Mouse (Mus musculus) neural tube, embryonic 12.5 days (tissue): ENCODE results near the gene Snd1. TPM values are rescaled to one million over a fixed set of nuclear protein-coding genes. Genes with fewer than 3 reads are reported as not detected.
A peak's percentile ranks its signal among the peaks of the same experiment; 100 is the strongest.

Experiments used
- ATAC-seq: fragments of 200-750 bp; cut with Nextera tagmentation; 2 replicates; pipeline ENCODE4 v1.8.0; 2017; ENCODE audit warnings: low read depth, mild to moderate bottlenecking, moderate TSS enrichment, moderate library complexity; ENCODE audit not compliant: low FRiP score
- H3K27ac ChIP-seq: fragments of 300-500 bp; sonication (generic); 2 replicates; pipeline ENCODE4 v1.5.1; 2016
- H3K27me3 ChIP-seq: fragments of 300-500 bp; sonication (generic); replicated peaks from 2 replicates; pipeline ENCODE4 v1.6.1; 2016; ENCODE audit warnings: mild to moderate bottlenecking
- H3K36me3 ChIP-seq: fragments of 300-500 bp; sonication (generic); 2 replicates; pipeline ENCODE4 v1.6.1; 2016; ENCODE audit warnings: mild to moderate bottlenecking
- H3K4me1 ChIP-seq: fragments of 300-500 bp; sonication (generic); 2 replicates; pipeline ENCODE4 v1.6.1; 2016
- H3K4me2 ChIP-seq: fragments of 300-500 bp; sonication (generic); replicated peaks from 2 replicates; pipeline ENCODE4 v1.6.1; 2016; ENCODE audit warnings: mild to moderate bottlenecking
- H3K4me3 ChIP-seq: fragments of 300-500 bp; sonication (generic); 2 replicates; pipeline ENCODE4 v1.5.1; 2016
- H3K9ac ChIP-seq: fragments of 300-500 bp; sonication (generic); 2 replicates; pipeline ENCODE4 v1.6.1; 2016; ENCODE audit warnings: mild to moderate bottlenecking
- H3K9me3 ChIP-seq: fragments of 300-500 bp; sonication (generic); 2 replicates; pipeline ENCODE4 v1.6.1; 2016; ENCODE audit warnings: mild to moderate bottlenecking
- WGBS: fragments of 180-500 bp; shearing (Covaris S2); methylation state at CpG from one replicate; pipeline ENCODE4 v1.1.7; 2016; 5-methylcytosine and 5-hydroxymethylcytosine counted together
- polyA plus RNA-seq: library from polyadenylated mRNA; unstranded; fragments of >200 nt; fragmentation: Nextera tagmentation; extraction: Ambion mirVana; gene quantifications from 2 replicates; pipeline ENCODE4 v1.2.1, GENCODE M21; 2016

The Snd1 gene
- polyA plus RNA-seq, 1 experiment from 2014 or later = 101 TPM

DNA sequence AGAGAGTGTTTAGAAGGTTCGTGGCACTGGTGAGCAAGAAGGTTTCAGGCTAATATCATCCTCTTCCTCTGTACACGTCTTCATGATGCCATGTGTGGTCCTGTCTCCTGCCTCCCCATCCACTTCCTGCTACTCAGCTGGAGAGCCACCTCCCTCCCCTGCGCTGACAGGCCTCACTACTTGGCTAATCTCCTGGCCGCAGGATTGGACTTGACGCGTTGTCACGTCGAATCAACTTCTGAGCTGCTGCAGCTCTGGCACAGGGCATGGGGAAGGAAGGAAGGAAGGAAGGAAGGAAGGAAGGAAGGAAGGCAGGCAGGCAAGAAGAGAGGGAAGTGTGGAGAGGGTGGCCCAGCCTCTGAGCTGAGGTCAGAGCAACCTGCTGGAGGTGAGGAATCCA lies 404.4 kb downstream of the Snd1 start:
- WGBS = 92% methylated on average over 8 of the region's 8 CpGs
- peaks cover 45% of the 10 kb centered on the region for H3K4me1 ChIP-seq

GRCm38 (mm10) chr6:28880909-28881308 lies 406.0 kb downstream of the Snd1 start:
- no peak overlapping the region for H3K27ac ChIP-seq
- no peaks in the 10 kb centered on the region for H3K27me3 ChIP-seq
- 93% methylated on average over 4 of the region's 4 CpGs for WGBS
- no peak overlapping the region for H3K4me3 ChIP-seq
- H3K4me1 ChIP-seq = peaks cover 29% of the 10 kb centered on the region
- ATAC-seq = no peak
- peaks cover 19% of the 10 kb centered on the region for H3K36me3 ChIP-seq
- no peaks in the 10 kb centered on the region for H3K9me3 ChIP-seq
- no peak overlapping the region for H3K9ac ChIP-seq
- no peak overlapping the region for H3K4me2 ChIP-seq

More for the DNA sequence above, 404.4 kb downstream of the Snd1 start:
- Histone ChIP-seq H3K4me2 (no peak overlapping the region), H3K36me3 (peaks cover 5% of the 10 kb centered on the region; the same call in 1 of the 2 replicates), H3K4me3 (no peak overlapping the region), H3K27ac (no peak overlapping the region), H3K9ac (no peak overlapping the region), H3K9me3 (no peaks in the 10 kb centered on the region), H3K27me3 (no peaks in the 10 kb centered on the region)
- no peak for ATAC-seq

DNA sequence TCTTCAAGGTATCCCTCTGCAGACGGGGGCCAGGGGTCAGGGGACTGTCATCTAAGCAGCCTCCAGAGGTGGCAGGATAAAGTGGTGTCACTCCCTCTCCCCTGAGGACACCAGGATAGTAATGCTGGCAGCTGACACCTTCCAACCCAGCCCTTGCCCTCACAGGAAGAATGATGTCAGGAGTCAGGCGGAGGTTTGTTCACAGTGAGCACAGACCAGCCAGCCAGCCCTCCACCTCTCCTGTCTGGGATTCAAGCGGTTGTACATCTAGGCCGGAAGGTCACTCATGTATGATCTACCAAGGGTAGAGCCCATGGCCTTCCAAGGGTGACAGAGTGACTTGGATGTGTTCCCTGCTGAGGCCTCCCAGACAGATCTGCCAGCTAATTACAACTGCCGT lies 408.6 kb downstream of the Snd1 start:
- no peak for ATAC-seq
- Histone ChIP-seq H3K4me1 (peaks cover 3% of the 10 kb centered on the region), H3K9ac (no peak overlapping the region), H3K36me3 (peaks cover 33% of the 10 kb centered on the region), H3K4me3 (no peak overlapping the region), H3K27me3 (no peaks in the 10 kb centered on the region), H3K9me3 (no peaks in the 10 kb centered on the region), H3K4me2 (no peak overlapping the region), H3K27ac (no peak overlapping the region)
- 80% methylated on average over 5 of the region's 5 CpGs for WGBS

DNA sequence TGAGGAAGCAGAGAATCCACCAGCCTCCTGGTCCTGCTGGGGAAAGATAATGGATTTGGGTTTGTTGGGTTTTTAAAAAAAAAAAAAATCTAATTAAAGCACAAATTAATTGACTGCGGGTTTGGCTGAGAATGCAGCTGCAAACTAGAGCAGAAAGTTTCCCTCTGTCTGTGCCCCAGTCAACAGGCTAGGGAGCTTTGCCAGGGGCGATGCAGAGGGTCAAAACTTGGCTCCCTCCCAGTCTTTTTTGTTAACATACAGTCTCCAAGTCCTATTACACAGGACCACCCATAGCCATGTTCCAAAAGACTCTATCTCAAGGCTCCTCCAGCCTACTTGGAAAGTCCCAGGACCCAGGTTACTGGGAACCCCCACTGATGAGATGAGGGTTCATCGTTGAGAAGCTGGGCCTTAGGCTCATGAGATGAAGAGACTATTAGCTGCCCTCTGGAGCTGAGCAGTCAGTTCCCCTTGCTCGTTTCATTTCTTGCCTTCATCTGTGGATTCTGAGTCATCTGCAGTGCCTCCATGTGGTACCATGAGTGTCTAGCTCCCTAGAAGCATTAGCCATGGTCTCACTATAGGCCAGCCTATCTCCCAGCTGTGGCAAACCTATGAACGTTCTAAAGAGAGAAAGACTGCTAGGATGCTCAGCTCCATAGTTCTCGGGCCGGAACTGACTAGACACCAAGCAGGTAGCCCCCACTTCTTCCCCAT lies 411.9 kb downstream of the Snd1 start:
- H3K36me3 ChIP-seq = peaks cover 38% of the 10 kb centered on the region
- no peak overlapping the region for H3K27ac ChIP-seq
- H3K4me2 ChIP-seq = no peak overlapping the region
- WGBS = 89% methylated on average over 7 of the region's 7 CpGs
- H3K4me3 ChIP-seq = no peak overlapping the region
- H3K9ac ChIP-seq = no peak overlapping the region
- no peaks in the 10 kb centered on the region for H3K27me3 ChIP-seq
- H3K4me1 ChIP-seq = peaks cover 18% of the 10 kb centered on the region
- H3K9me3 ChIP-seq = no peaks in the 10 kb centered on the region
- no peak for ATAC-seq

DNA sequence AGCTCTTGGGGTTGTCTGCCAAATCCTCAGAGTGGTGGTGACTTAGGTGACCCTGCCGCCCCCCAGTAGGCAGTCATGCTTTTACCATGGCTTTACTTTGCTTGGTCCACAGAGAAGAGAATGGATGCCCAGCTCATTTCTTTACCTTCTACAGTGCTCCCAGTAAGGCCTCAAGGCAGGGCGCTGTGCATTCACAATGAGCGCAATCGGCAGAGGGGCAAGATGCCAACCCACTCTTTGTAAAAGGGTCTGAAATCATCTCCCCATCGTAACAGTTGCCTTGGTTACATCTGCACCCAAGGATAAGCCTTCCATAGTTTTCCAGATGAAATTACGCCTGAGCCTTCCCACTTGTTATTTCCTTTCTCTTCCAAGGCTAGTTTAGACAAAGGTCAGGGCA lies 415.5 kb downstream of the Snd1 start:
- H3K9ac ChIP-seq = no peak overlapping the region
- no peaks in the 10 kb centered on the region for H3K27me3 ChIP-seq
- H3K27ac ChIP-seq = no peak overlapping the region
- 63% methylated on average over 6 of the region's 6 CpGs for WGBS
- peak; percentile 48 for ATAC-seq
- peaks cover 33% of the 10 kb centered on the region for H3K4me1 ChIP-seq
- peaks cover 24% of the 10 kb centered on the region for H3K36me3 ChIP-seq
- no peak overlapping the region for H3K4me2 ChIP-seq
- no peaks in the 10 kb centered on the region for H3K9me3 ChIP-seq
- no peak overlapping the region for H3K4me3 ChIP-seq

DNA sequence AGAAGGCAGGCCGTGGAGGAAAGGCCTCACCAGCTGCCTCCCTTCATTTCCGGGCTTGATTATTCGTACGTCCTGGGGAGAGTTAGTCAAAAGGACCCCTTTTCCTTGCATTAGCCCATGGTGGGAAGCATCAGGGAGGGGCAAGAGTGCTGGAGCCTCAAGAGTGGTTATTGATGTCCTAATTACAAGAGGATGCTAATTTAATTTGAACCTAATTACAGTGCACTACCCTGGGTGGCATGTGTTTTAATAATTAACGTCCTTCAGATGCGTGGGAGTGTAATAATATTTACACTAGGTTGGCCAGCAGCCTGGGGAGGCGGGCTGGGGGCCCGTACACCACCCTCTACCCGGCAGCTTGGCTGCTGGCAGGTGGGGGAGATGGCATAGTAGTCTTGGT lies 416.5 kb downstream of the Snd1 start:
- Histone ChIP-seq H3K27ac (no peak overlapping the region), H3K36me3 (peaks cover 15% of the 10 kb centered on the region), H3K4me1 (peaks cover 43% of the 10 kb centered on the region), H3K9ac (no peak overlapping the region), H3K27me3 (no peaks in the 10 kb centered on the region), H3K4me2 (no peak overlapping the region), H3K4me3 (no peak overlapping the region), H3K9me3 (no peaks in the 10 kb centered on the region)
- 31% methylated on average over 9 of the region's 9 CpGs for WGBS
- peak; percentile 42 for ATAC-seq

GRCm38 (mm10) chr6:28895004-28895515 lies 420.1 kb downstream of the Snd1 start:
- H3K4me3 ChIP-seq = no peak overlapping the region
- WGBS = 69% methylated on average over 12 of the region's 12 CpGs
- no peak overlapping the region for H3K4me2 ChIP-seq
- H3K9ac ChIP-seq = no peak overlapping the region
- no peak overlapping the region for H3K27ac ChIP-seq
- H3K36me3 ChIP-seq = no peaks in the 10 kb centered on the region
- ATAC-seq = no peak
- no peaks in the 10 kb centered on the region for H3K27me3 ChIP-seq
- H3K9me3 ChIP-seq = no peaks in the 10 kb centered on the region
- peaks cover 58% of the 10 kb centered on the region for H3K4me1 ChIP-seq

- Histone ChIP-seq H3K4me1 (peaks cover 53% of the 10 kb centered on the region), H3K27me3 (no peaks in the 10 kb centered on the region), H3K27ac (no peak overlapping the region), H3K4me3 (no peak overlapping the region), H3K4me2 (no peak overlapping the region), H3K9ac (no peak overlapping the region), H3K9me3 (no peaks in the 10 kb centered on the region), H3K36me3 (no peaks in the 10 kb centered on the region)
- no peak for ATAC-seq
- 79% methylated on average over 6 of the region's 6 CpGs for WGBS
These were observed 420.8 kb downstream of the Snd1 start for GRCm38 (mm10) chr6:28895726-28896125.

DNA sequence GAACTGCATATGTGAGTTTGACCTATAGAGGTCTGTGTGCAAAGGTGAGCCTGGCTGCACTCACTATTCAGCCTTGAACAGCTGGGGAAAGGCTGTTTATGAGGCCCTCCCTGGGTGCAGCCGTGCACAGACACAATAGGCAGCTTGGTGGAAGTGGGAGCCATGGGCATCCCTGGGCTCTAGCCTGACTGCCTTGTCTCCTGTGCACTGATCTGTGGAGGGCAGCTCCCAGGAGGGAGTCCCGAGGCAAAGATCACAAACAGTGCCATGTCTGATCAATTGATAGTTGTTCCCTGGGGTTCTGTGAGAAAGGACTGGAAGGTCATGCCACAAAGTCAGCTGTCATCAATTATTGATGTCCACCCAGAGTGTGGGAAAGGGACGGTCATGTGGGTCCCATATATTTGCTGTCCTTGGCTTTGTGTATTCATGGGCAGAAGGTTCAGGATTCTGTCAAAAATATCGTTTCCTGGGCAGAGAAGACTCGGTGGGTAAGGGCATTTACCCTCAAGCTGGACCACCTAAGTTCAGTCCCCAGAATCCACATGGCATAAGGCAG lies 421.9 kb downstream of the Snd1 start:
- Histone ChIP-seq H3K4me3 (no peak overlapping the region), H3K27ac (no peak overlapping the region), H3K4me2 (no peak overlapping the region), H3K9ac (0 out of 2 replicates have a peak overlapping the region, but pooled peaks have one; percentile 13), H3K4me1 (peaks cover 42% of the 10 kb centered on the region), H3K27me3 (no peaks in the 10 kb centered on the region), H3K36me3 (no peaks in the 10 kb centered on the region), H3K9me3 (no peaks in the 10 kb centered on the region)
- WGBS = 8% methylated on average over 5 of the region's 5 CpGs
- ATAC-seq = peak; percentile 65

- no peaks in the 10 kb centered on the region for H3K9me3 ChIP-seq
- H3K4me3 ChIP-seq = no peak overlapping the region
- no peak overlapping the region for H3K4me2 ChIP-seq
- H3K4me1 ChIP-seq = peaks cover 36% of the 10 kb centered on the region
- H3K36me3 ChIP-seq = no peaks in the 10 kb centered on the region
- H3K27ac ChIP-seq = no peak overlapping the region
- WGBS = 48% methylated on average over 11 of the region's 11 CpGs
- H3K27me3 ChIP-seq = no peaks in the 10 kb centered on the region
- ATAC-seq = no peak
- H3K9ac ChIP-seq = 0 out of 2 replicates have a peak overlapping the region, but pooled peaks have one; percentile 13
These were observed 422.6 kb downstream of the Snd1 start for GRCm38 (mm10) chr6:28897326-28898085.

DNA sequence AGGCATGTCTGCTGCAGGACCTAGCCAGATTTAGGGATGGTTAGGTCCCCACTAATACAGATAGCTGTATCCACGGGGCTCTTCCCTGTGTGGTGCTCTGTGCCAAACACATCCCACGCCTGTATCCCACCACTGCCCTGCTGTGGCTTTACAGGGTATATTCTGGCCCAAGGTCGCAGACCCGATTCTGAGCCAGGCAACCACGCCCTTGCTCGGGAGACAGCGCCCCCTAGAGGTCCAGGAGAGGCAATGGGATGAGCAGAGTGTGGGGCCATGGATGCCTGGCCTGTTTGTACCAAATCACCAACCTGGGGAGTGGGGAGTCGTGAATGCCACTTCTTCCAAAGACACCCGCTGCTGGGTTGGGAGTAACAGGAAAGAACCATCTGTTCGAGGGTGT lies 423.9 kb downstream of the Snd1 start:
- Histone ChIP-seq H3K9ac (no peak overlapping the region), H3K27ac (no peak overlapping the region), H3K36me3 (no peaks in the 10 kb centered on the region), H3K4me1 (peaks cover 34% of the 10 kb centered on the region), H3K4me3 (no peak overlapping the region), H3K27me3 (no peaks in the 10 kb centered on the region), H3K9me3 (no peaks in the 10 kb centered on the region), H3K4me2 (no peak overlapping the region)
- no peak for ATAC-seq
- 18% methylated on average over 10 of the region's 10 CpGs for WGBS

- WGBS = 59% methylated on average over 2 of the region's 2 CpGs
- H3K9me3 ChIP-seq = no peaks in the 10 kb centered on the region
- ATAC-seq = no peak
- no peak overlapping the region for H3K27ac ChIP-seq
- no peak overlapping the region for H3K4me2 ChIP-seq
- H3K4me1 ChIP-seq = peaks cover 6% of the 10 kb centered on the region
- H3K9ac ChIP-seq = no peak overlapping the region
- no peaks in the 10 kb centered on the region for H3K36me3 ChIP-seq
- H3K4me3 ChIP-seq = no peak overlapping the region
- H3K27me3 ChIP-seq = no peaks in the 10 kb centered on the region
These were observed 427.6 kb downstream of the Snd1 start for GRCm38 (mm10) chr6:28902573-28902972.
